Mouse (Mus musculus) C2C12 (cell line): ENCODE results near the gene Irgq.

Source experiments
- CTCF ChIP-seq: IDR thresholded peaks from one replicate; pipeline ENCODE4 v1.5.1; 2011; ENCODE audit not compliant: control insufficient read depth, insufficient read depth, insufficient read length
- MYOD1 ChIP-seq: IDR thresholded peaks from one replicate; pipeline ENCODE4 v1.6.1; 2011; ENCODE audit warnings: low read depth; ENCODE audit not compliant: control insufficient read depth, insufficient read length
- MYOG ChIP-seq: IDR thresholded peaks from one replicate; pipeline ENCODE4 v1.6.1; 2011; ENCODE audit not compliant: control insufficient read depth, insufficient read length; ENCODE audit errors: extremely low read depth
- USF1 ChIP-seq: IDR thresholded peaks from one replicate; pipeline ENCODE4 v1.6.1; 2011; ENCODE audit warnings: low read depth, mild to moderate bottlenecking, control low read depth, moderate library complexity

DNA sequence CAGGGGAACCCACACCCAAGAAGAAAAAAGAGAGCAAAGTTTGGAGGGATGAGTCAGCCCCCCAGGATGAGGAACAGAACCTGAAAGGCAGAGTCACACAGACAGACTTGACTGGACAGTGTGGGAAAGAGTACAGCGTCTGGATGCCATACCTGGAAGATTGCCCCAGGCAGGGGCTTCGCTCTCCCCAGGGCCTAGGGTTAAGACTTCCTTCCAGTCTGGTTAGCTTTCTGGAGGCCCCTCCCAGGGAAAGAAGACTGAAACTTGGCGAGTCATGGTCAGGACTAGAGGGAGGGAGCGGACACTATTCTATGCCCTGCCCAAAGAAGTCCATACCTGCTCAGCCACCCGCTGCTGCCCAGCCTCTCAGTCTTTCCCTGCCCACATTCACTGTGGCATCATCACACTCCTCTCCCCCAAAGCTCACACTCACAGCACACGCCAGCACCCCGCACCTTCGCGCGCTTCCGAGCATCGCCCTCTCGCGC, 49.5 kb upstream of the Irgq start:
- no peak for TF ChIP-seq CTCF
- TF ChIP-seq USF1, result no peak
- TF ChIP-seq MYOG, result no peak
- TF ChIP-seq MYOD1, result no peak
